Mouse (Mus musculus) lung, embryonic 16.5 days (tissue): Measurements from ENCODE around the gene Scd4. TPM values are rescaled to one million over a fixed set of nuclear protein-coding genes. Genes with fewer than 3 reads are reported as not detected.

Experiments
- ATAC-seq: fragments of 200-750 bp; cut with Nextera tagmentation; 2 replicates; pipeline ENCODE4 v1.8.0; 2017; ENCODE audit warnings: low read depth, mild to moderate bottlenecking, moderate library complexity
- H3K27ac ChIP-seq: fragments of 300-500 bp; sonication (generic); 2 replicates; pipeline ENCODE4 v1.5.1; 2014; ENCODE audit warnings: mild to moderate bottlenecking, control low read depth, low read length
- H3K27me3 ChIP-seq: fragments of 300-500 bp; sonication (generic); 2 replicates; pipeline ENCODE4 v1.6.1; 2014; ENCODE audit warnings: low read depth, low read length, mixed read lengths; ENCODE audit not compliant: control insufficient read depth, insufficient read depth
- H3K36me3 ChIP-seq: fragments of 300-500 bp; sonication (generic); 2 replicates; pipeline ENCODE4 v1.6.1; 2014; ENCODE audit warnings: low read length; ENCODE audit not compliant: control insufficient read depth, insufficient read depth
- H3K4me1 ChIP-seq: fragments of 300-500 bp; sonication (generic); replicated peaks from 2 replicates; pipeline ENCODE4 v1.6.1; 2014; ENCODE audit warnings: low read length, mixed read lengths; ENCODE audit not compliant: control insufficient read depth, insufficient read depth
- H3K4me2 ChIP-seq: fragments of 300-500 bp; sonication (generic); 2 replicates; pipeline ENCODE4 v1.6.1; 2014; ENCODE audit warnings: low read depth, low read length, control low read depth
- H3K4me3 ChIP-seq: fragments of 300-500 bp; sonication (generic); 2 replicates; pipeline ENCODE4 v1.5.1; 2014; ENCODE audit warnings: mild to moderate bottlenecking, low read length, control low read depth
- H3K9ac ChIP-seq: fragments of 300-500 bp; sonication (generic); 2 replicates; pipeline ENCODE4 v1.6.1; 2014; ENCODE audit warnings: low read length, control low read depth
- H3K9me3 ChIP-seq: fragments of 300-500 bp; sonication (generic); 2 replicates; pipeline ENCODE4 v1.6.1; 2016; ENCODE audit warnings: low read length; ENCODE audit not compliant: control insufficient read depth
- WGBS: fragments of 180-500 bp; shearing (Covaris S2); extraction: QIAGEN DNeasy Blood & Tissue Kit; methylation state at CpG from one replicate; pipeline ENCODE4 v1.1.7; 2014; 5-methylcytosine and 5-hydroxymethylcytosine counted together
- polyA plus RNA-seq: library from polyadenylated mRNA; unstranded; fragments of >200 nt; fragmentation: Nextera tagmentation; extraction: Ambion mirVana; gene quantifications from 2 replicates; pipeline ENCODE4 v1.2.1, GENCODE M21; 2015

The Scd4 gene
- polyA plus RNA-seq, 1 experiment from 2014 or later, result 0.40 TPM

DNA sequence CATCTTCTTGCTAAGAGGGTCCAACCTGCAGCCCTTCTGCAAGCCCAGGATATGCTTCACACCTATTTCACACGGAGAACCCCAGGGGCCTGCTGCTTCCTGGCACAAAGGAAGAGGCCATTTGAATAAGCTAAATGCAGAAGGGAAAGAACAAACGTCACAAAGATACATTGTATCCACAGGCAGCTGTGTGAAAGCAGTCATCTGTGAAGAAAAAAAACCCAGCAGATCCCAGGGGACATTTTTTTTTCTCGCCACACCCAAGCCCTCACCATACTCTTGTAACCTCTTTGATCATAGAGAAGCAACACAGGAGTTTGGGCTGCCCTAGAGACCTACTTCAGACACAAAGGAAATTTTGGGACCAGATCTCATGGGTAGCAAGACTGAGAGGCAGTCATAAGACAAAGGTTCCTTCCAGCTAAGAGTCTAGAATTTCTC is 43.6 kb downstream of the Scd4 start:
- ATAC-seq, result no peak
- 33% methylated on average over 3 of the region's 3 CpGs for WGBS
- Histone ChIP-seq H3K4me2 (no peak overlapping the region), H3K27ac (no peak overlapping the region), H3K9ac (no peak overlapping the region), H3K27me3 (no peaks in the 10 kb centered on the region), H3K4me3 (no peak overlapping the region), H3K9me3 (no peaks in the 10 kb centered on the region), H3K36me3 (no peaks in the 10 kb centered on the region), H3K4me1 (no peaks in the 10 kb centered on the region)

- Histone ChIP-seq H3K9ac (no peak overlapping the region), H3K27ac (no peak overlapping the region), H3K4me3 (no peak overlapping the region), H3K36me3 (no peaks in the 10 kb centered on the region), H3K9me3 (no peaks in the 10 kb centered on the region), H3K27me3 (no peaks in the 10 kb centered on the region), H3K4me2 (no peak overlapping the region), H3K4me1 (no peaks in the 10 kb centered on the region)
- 23% methylated on average over 5 of the region's 5 CpGs for WGBS
- ATAC-seq, result peak; percentile 72
Observed at GRCm38 (mm10) chr19:44377629-44378375, 44.9 kb downstream of the Scd4 start.

GRCm38 (mm10) chr19:44379090-44379489 is 46.2 kb downstream of the Scd4 start:
- Histone ChIP-seq H3K36me3 (no peaks in the 10 kb centered on the region), H3K27me3 (no peaks in the 10 kb centered on the region), H3K4me2 (no peak overlapping the region), H3K27ac (no peak overlapping the region), H3K9ac (no peak overlapping the region), H3K9me3 (no peaks in the 10 kb centered on the region), H3K4me3 (no peak overlapping the region), H3K4me1 (no peaks in the 10 kb centered on the region)
- ATAC-seq, result no peak

DNA sequence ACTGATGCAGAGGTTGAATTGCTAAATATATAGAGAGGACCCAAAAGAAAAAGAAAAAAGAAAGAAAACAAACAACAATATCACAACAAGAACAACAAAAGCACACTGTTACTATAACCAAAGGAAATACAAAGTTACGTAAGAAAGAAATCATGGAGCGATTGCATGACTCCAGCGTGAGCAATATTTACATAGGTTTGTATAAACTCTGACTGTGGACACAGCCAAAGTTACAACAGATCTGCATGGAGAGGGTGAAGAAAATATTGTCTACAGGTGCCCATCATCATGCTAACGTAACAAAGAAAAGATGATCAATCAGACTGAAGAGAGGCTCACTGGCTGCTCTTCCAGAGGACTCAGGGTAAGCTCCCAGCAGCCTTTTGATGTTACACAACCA is 47.2 kb downstream of the Scd4 start:
- no peaks in the 10 kb centered on the region for H3K9me3 ChIP-seq
- no peak overlapping the region for H3K4me3 ChIP-seq
- no peak overlapping the region for H3K4me2 ChIP-seq
- H3K36me3 ChIP-seq, result no peaks in the 10 kb centered on the region
- H3K27ac ChIP-seq, result no peak overlapping the region
- WGBS, result 60% methylated on average over 4 of the region's 4 CpGs
- H3K9ac ChIP-seq, result no peak overlapping the region
- no peaks in the 10 kb centered on the region for H3K4me1 ChIP-seq
- H3K27me3 ChIP-seq, result no peaks in the 10 kb centered on the region
- no peak for ATAC-seq

DNA sequence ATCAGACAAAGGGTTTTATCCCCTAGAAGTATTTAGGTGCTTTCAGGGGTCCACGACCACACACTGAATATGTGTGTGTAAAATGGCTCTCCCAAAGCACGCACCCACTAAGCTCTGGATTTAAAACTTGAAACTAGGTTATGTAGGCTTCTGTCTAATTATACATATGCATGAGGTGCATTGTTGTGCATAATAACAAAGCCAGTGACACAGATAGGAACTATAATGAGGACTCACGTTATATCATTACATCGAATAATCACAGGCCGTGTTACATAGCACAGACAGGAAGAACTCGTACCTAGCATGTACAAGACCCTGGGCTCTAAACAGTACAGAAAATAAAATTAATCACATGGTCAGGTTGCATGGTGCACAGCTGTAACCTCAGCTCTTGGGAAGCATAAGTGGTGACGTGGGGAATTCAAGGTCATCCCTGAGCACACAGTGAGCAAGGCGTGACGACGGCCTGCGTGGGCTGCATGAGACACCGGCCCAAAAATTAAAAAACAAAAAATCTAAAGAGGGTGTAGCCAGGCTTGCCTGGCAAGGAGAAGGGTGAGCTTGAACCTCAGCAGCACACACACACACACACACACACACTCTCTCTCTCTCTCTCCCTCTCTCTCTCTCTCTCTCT is 49.9 kb downstream of the Scd4 start:
- no peak for ATAC-seq
- no peak overlapping the region for H3K4me2 ChIP-seq
- WGBS, result 80% methylated on average over 12 of the region's 12 CpGs

DNA sequence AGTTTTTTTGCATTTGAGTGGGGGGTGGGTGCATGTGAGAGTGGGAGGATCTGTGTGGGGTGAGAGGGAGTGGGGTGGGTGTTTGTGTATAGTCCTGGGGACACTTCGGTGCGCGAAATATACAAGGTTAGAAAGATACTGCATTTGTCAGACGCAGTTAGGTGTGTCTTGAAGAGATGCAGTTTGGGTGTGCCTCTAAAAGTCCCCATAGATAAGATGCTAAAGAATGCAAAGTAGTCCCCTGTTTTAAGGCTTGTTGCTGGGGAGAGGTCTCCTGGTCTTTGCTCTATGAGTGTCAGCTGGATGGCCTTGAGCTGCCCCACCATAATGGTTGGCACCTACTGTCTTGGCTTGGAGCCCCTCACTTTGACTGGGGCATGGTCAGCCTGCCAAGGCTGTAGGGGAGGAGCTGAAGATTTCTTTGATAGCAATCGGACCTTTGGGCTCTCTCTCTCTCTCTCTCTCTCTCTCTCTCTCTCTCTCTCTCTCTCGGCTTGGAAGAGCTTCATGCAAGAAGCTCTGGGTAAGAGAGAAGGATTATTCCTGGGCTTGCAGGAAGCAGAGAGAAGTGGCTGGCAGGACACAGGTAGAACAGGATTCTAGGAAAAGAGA is 53.1 kb downstream of the Scd4 start:
- H3K36me3 ChIP-seq, result no peaks in the 10 kb centered on the region
- no peak overlapping the region for H3K4me2 ChIP-seq
- no peak overlapping the region for H3K9ac ChIP-seq
- ATAC-seq, result no peak
- no peaks in the 10 kb centered on the region for H3K9me3 ChIP-seq
- no peak overlapping the region for H3K27ac ChIP-seq
- 68% methylated on average over 6 of the region's 6 CpGs for WGBS
- H3K27me3 ChIP-seq, result no peaks in the 10 kb centered on the region
- H3K4me1 ChIP-seq, result peaks cover 12% of the 10 kb centered on the region
- no peak overlapping the region for H3K4me3 ChIP-seq

More for the DNA sequence above, 49.9 kb downstream of the Scd4 start:
- H3K27me3 ChIP-seq, result no peaks in the 10 kb centered on the region
- no peaks in the 10 kb centered on the region for H3K36me3 ChIP-seq
- no peaks in the 10 kb centered on the region for H3K9me3 ChIP-seq
- peaks cover 6% of the 10 kb centered on the region for H3K4me1 ChIP-seq
- no peak overlapping the region for H3K9ac ChIP-seq
- H3K27ac ChIP-seq, result no peak overlapping the region
- no peak overlapping the region for H3K4me3 ChIP-seq

GRCm38 (mm10) chr19:44387089-44387671 is 54.3 kb downstream of the Scd4 start:
- Histone ChIP-seq H3K9me3 (no peaks in the 10 kb centered on the region), H3K27ac (no peak overlapping the region), H3K4me3 (no peak overlapping the region), H3K36me3 (no peaks in the 10 kb centered on the region), H3K9ac (no peak overlapping the region), H3K4me1 (peaks cover 12% of the 10 kb centered on the region), H3K4me2 (no peak overlapping the region), H3K27me3 (no peaks in the 10 kb centered on the region)
- ATAC-seq, result no peak
- WGBS, result 79% methylated on average over 4 of the region's 4 CpGs

DNA sequence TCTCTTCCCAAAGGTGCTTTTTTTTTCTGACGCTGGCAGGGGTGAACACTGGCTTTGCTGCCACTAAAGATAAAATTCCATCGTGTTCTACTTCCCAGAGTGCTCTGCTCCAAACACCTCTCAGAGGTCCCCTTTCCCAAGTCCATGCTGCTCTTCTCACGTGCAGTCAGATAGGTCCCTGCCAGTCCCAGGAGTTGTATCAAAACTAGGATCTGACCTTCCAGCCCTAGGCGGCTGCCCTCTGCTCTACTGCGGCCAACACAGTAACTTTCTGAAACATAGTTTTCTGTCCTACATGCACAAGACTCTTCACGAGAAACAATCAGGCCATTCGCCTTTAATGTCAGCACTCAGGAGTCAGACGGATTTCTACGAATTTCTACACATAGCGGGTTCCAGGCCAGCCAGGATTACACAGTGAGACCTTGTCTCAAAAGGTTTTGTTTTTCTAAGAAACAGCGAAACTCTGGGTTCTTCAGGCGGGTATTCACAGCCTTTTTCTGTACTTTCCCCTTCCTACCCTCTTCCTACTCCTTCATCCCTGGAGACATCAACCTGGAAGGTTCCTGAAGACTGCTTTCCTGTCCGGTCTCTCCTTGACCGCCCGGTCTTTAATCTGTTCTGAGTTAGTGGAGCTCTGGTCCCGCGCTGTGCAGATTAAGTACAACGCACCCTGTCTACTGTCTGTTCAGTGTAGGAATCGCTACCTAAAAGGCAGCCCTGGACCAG is 55.0 kb downstream of the Scd4 start:
- Histone ChIP-seq H3K9ac (peak overlapping the region; percentile 70), H3K4me3 (peak overlapping the region; percentile 70), H3K27ac (peak overlapping the region; percentile 69), H3K4me2 (peak overlapping the region; percentile 77), H3K27me3 (no peaks in the 10 kb centered on the region), H3K4me1 (peaks cover 12% of the 10 kb centered on the region), H3K9me3 (no peaks in the 10 kb centered on the region), H3K36me3 (no peaks in the 10 kb centered on the region)
- no peak for ATAC-seq
- WGBS, result 19% methylated on average over 19 of the region's 19 CpGs
